Mouse (Mus musculus) spleen, adult 2 months (tissue): ENCODE data around the gene Ifna4. TPM values are rescaled to one million over a fixed set of nuclear protein-coding genes. Genes with fewer than 3 reads are reported as not detected.

Experiments
- DNase-seq, 2 experiments: peaks; one replicate each; pipeline versions ENCODE4 v3.0.0 to v3.0.0-alpha.2; 2012 to 2021; ENCODE audit warnings: low spot score in 2 of 2, low read depth in 1 of 2
- H3K27ac ChIP-seq: fragments of 200-500 bp; 2 replicates; pipeline ENCODE4 v1.5.1; 2012; ENCODE audit warnings: low read length, inconsistent platforms; ENCODE audit not compliant: insufficient read depth
- H3K27me3 ChIP-seq: fragments of 200-500 bp; 2 replicates; pipeline ENCODE4 v1.6.1; 2012; ENCODE audit warnings: mild to moderate bottlenecking, moderate library complexity, low read length, inconsistent platforms; ENCODE audit not compliant: control insufficient read depth, insufficient read depth
- H3K36me3 ChIP-seq: fragments of 200-500 bp; 2 replicates; pipeline ENCODE4 v1.6.1; 2012; ENCODE audit warnings: mild to moderate bottlenecking, low read length, inconsistent platforms; ENCODE audit not compliant: control insufficient read depth, insufficient read depth
- H3K4me1 ChIP-seq: fragments of 200-500 bp; 2 replicates; pipeline ENCODE4 v1.6.1; 2011; ENCODE audit warnings: inconsistent platforms; ENCODE audit not compliant: control insufficient read depth, insufficient read depth, insufficient read length
- H3K4me3 ChIP-seq: fragments of 200-500 bp; 2 replicates; pipeline ENCODE4 v1.5.1; 2011; ENCODE audit warnings: mild to moderate bottlenecking, inconsistent platforms; ENCODE audit not compliant: insufficient read depth, insufficient read length; ENCODE audit errors: extremely low read depth
- CTCF ChIP-seq: fragments of 200-500 bp; IDR thresholded peaks from 2 replicates; pipeline ENCODE4 v1.5.1; 2011; ENCODE audit warnings: mild to moderate bottlenecking, inconsistent platforms; ENCODE audit not compliant: insufficient read depth, insufficient read length, insufficient replicate concordance; ENCODE audit errors: extremely low read depth
- POLR2A ChIP-seq: fragments of 200-500 bp; IDR thresholded peaks from 2 replicates; pipeline ENCODE4 v1.6.1; 2011; ENCODE audit warnings: low read depth, low read length, inconsistent platforms
- WGBS: fragments of 180-500 bp; shearing (Covaris S2); methylation state at CpG from one replicate; pipeline ENCODE4 v1.1.7; 2018; 5-methylcytosine and 5-hydroxymethylcytosine counted together
- polyA plus RNA-seq: library from polyadenylated mRNA; depleted of rRNA; stranded (reverse); fragments of >200 nt; gene quantifications from 2 replicates; pipeline ENCODE4 v1.2.3, GENCODE M21; 2012

The Ifna4 gene
- polyA plus RNA-seq, 1 experiment = not detected

GRCm38 (mm10) chr4:88865011-88865569 is 23.4 kb downstream of the Ifna4 start:
- WGBS = 11% methylated on average over 6 of the region's 6 CpGs
- no peak overlapping the region for H3K4me3 ChIP-seq
- H3K36me3 ChIP-seq = no peaks in the 10 kb centered on the region
- peaks cover 9% of the 10 kb centered on the region; the same call in 1 of the 2 replicates for H3K4me1 ChIP-seq
- DNase-seq = no peak
- H3K27me3 ChIP-seq = no peaks in the 10 kb centered on the region
- H3K27ac ChIP-seq = peak overlapping the region; percentile 79
- TF ChIP-seq CTCF (no peak), POLR2A (no peak)

- Histone ChIP-seq H3K27me3 (no peaks in the 10 kb centered on the region), H3K27ac (no peak overlapping the region), H3K4me1 (peaks cover 9% of the 10 kb centered on the region; the same call in 1 of the 2 replicates), H3K4me3 (0 out of 2 replicates have a peak overlapping the region, but pooled peaks have one; percentile 62), H3K36me3 (no peaks in the 10 kb centered on the region)
- TF ChIP-seq POLR2A = no peak
- peak; percentile 99 for TF ChIP-seq CTCF
- peak; percentile 64 to 78 for DNase-seq
- under 1% methylated on average over 8 of the region's 8 CpGs for WGBS
Observed at GRCm38 (mm10) chr4:88867366-88867925, 25.8 kb downstream of the Ifna4 start.

- no peak for TF ChIP-seq POLR2A
- TF ChIP-seq CTCF = no peak
- H3K27me3 ChIP-seq = no peaks in the 10 kb centered on the region
- 7% methylated on average over 31 of the region's 31 CpGs for WGBS
- H3K27ac ChIP-seq = peak overlapping the region; percentile 42
- peaks cover 9% of the 10 kb centered on the region; the same call in 1 of the 2 replicates for H3K4me1 ChIP-seq
- peak overlapping the region; percentile 62 for H3K4me3 ChIP-seq
- peak; percentile 31 to 58 for DNase-seq
- H3K36me3 ChIP-seq = no peaks in the 10 kb centered on the region
Observed at GRCm38 (mm10) chr4:88867926-88868911, 26.6 kb downstream of the Ifna4 start.

GRCm38 (mm10) chr4:88872691-88873090 is 31.0 kb downstream of the Ifna4 start:
- no peak overlapping the region for H3K27ac ChIP-seq

GRCm38 (mm10) chr4:88875435-88876095 is 33.9 kb downstream of the Ifna4 start:
- WGBS = 56% methylated on average over 4 of the region's 4 CpGs
- no peak for DNase-seq
- Histone ChIP-seq H3K27me3 (no peaks in the 10 kb centered on the region), H3K4me1 (no peaks in the 10 kb centered on the region), H3K4me3 (no peak overlapping the region), H3K27ac (no peak overlapping the region), H3K36me3 (no peaks in the 10 kb centered on the region)
- TF ChIP-seq POLR2A = no peak
- no peak for TF ChIP-seq CTCF

More at GRCm38 (mm10) chr4:88872691-88873090, 31.0 kb downstream of the Ifna4 start:
- TF ChIP-seq CTCF (no peak), POLR2A (no peak)
- Histone ChIP-seq H3K4me3 (no peak overlapping the region), H3K36me3 (no peaks in the 10 kb centered on the region), H3K27me3 (no peaks in the 10 kb centered on the region), H3K4me1 (0 out of 2 replicates have a peak, but pooled peaks cover under 1% of the 10 kb centered on the region)
- no peak for DNase-seq
- WGBS = 3% methylated on average over 2 of the region's 2 CpGs

- TF ChIP-seq POLR2A (no peak), CTCF (no peak)
- no peaks in the 10 kb centered on the region for H3K27me3 ChIP-seq
- H3K4me1 ChIP-seq = no peaks in the 10 kb centered on the region
- no peak for DNase-seq
- H3K36me3 ChIP-seq = no peaks in the 10 kb centered on the region
- no peak overlapping the region for H3K4me3 ChIP-seq
- 63% methylated on average over 4 of the region's 4 CpGs for WGBS
- H3K27ac ChIP-seq = no peak overlapping the region
Observed at GRCm38 (mm10) chr4:88876520-88876919, 34.9 kb downstream of the Ifna4 start.
